Mouse (Mus musculus) adrenal gland, postnatal 36 days (tissue): ENCODE measurements at regions not wholly inside any gene's neighbourhood (a gene's known extent, or its start where the extent isn't known, plus 50 kb on each side); places are given as distances from the start of the nearest gene placed in this dataset.

Experiments used
- DNase-seq, 2 experiments: peaks; one replicate each; pipeline ENCODE4 v3.0.0; 2021; ENCODE audit warnings: mixed read lengths in 1 of 2

DNA sequence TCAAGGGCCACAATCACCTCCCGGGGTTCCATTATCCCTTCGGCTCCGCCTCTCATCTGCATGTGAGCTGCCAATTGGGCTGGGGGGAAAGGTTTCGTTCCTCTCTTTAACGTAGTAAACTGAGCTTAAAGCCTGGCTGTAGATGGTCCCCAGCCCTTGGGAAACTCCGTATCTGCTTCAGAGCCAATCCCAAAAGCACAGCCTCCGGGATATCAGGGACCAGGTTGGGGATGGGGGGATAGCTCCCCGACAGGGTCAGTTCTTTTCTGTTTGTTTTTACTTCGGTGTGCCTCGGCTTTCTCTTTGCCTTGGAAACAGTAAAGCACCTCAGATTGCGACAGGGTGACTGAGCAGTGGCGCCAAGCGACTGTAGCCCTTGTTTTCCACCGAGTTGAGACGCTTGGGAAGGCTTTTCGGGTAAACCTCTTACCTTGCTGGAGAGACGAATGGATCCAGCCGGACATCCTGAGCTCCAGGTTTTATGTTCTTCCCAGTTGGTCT lies 64.5 kb downstream of the Tfap2c start:
- peak; percentile 15 to 19 for DNase-seq

DNA sequence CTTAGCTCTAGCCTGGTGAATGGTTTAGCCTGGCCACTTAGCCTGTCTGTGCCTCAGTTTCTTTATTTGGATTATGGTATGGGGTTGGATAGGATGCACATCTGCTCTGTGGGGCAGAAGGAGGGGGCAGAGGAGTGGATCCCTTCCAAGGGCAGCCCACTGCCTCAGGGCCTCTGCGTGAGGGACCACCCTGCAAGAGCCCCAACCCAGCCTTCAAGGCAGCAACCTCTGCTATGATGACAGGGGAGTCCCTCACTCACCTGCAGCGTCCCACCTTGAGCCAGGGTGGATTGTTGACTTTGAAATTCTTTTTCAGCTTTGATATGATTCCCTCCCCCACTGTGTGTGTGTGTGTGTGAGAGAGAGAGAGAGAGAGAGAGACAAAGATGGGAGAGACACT lies 65.8 kb downstream of the Tfap2c start:
- DNase-seq, result no peak

DNA sequence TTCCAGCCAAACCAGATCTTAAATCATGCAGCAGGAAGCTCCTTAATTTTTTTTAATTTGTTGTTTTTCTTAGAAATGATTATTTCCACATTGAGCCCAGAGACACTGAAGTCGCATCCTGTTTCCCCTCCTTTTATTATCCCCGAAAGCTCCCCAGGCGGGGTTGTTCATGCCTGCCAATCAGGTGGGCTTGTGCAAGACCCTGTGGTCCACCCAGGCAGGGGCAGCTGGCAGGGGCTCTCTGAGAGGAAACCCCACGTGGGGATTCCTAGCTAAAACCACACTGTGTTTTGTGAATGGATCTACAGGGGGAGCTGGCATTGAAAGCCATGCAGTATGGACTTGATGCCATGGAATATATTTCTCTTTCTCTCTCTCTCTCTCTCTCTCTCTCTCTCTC lies 66.2 kb downstream of the Tfap2c start:
- DNase-seq, result no peak

DNA sequence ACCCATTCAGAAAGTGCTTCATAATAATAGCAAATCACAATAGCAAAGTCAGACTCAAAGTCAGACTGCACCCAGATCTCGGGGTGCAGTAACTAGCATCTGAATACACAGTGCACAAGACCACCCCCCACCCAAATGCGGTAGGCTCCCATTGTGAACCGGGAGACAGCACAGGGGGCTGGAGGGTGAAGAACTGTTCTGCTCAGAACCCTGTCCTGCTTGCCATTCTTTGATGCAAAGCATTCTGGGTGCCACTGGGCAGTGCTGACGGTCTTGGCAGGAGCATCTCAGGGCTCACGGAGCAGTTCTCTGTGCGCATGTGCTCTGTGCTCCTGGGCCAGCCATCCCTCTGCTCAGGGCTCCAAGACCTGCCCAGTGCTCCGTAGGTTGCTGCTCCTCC lies 69.8 kb downstream of the Tfap2c start:
- no peak for DNase-seq

DNA sequence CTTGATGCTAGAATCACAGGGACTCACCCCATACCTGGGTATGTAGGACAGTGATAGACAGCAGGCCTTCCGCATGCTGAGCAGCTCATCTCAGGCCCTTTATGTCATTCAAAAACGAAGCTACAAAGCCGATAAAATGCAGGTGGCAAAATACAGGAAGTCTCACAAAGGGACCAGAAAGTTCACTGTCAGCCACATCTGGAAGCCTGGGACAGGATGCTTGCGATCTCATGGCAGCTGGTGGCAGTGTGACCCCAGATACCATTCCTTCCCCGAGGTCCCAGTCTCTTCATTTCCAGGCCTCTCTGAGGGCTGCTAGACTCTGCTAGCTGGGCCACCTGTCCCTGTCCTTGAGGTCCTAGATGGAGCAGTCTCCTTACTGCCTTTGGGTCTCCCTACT lies 70.6 kb downstream of the Tfap2c start:
- no peak for DNase-seq

DNA sequence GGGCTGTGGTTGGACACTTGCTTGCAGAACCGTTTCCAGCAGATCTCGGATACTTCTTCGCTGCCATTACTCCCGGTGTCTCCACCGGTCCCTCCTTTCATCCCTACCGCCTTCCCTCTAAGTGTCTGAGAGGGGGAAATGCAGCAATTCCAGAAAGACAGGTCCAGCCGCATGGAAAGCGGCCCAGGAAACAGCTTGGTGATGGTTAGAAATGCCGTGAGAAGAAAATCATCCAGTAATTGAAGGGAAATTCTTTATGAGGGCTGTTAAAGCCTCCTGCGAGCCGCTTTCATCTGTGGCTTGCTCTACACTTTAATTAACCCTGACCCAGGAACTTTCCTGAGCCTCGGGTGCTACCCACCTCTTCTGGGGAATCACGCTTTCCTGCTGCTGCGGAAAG lies 74.3 kb downstream of the Tfap2c start:
- no peak for DNase-seq

DNA sequence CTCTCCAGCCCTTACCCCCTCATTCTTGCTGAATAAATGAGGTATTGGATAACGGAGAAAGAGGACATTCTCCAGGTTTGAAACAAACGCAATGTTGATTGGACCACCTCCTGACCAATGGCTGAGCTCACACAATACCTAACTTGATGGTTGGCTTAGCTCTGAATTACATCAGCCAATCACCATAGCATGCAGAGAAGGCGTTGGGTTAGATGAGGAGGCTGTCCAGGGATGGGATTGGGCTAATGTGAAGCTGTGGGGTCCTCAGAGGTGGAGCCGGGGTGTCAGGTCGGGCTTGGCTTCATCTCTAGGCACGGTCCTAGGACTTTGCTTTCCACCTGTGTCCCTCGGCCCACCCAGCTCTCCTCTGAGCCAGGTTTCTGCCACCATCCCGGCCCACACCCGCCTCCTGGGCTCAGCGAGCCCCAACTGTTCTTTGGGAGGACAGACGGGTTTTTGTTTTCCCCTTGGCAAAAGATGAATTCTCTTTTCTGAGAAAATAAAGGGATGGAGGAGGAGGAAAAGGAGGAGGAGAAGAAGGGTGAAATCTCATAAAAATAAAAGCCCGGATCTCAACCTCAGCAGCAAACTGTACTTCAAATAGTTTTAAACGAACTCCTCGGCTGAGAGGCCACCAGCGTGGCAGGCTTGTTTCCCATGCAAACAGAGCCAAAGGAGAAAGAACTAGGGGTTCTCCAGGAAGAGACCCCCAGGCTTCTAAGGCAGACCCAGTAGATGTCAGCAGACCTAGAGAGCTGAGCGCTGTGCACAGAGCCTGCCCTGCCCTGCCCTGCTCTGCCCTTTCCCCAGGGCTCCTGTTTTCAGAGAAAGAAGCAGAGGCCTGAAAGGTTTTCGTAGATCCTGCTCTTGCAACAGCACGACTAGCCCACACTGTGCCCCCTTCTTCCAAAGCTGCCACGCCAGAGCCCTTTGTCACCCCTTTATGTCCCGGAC lies 78.2 kb downstream of the Tfap2c start:
- DNase-seq, result no peak

DNA sequence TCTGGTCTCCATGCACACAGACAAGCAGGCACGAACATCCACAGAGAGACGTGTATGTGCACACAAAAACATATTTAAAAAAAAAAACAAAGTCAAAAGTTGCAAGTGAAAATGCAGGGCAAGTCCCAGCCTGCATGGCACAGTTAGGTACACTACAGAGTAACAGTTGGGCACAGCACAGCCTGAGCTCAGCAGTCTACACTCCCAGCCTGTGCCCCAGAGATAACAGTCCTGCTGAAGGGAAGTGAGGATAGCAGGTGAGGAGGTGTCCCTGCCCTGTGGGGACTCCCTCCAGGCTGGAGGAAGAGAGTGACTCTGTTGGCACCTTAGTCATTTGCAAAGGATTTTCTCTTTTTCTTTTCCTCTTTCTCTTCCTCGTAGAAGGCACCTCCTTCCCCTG lies 80.9 kb downstream of the Tfap2c start:
- no peak for DNase-seq

DNA sequence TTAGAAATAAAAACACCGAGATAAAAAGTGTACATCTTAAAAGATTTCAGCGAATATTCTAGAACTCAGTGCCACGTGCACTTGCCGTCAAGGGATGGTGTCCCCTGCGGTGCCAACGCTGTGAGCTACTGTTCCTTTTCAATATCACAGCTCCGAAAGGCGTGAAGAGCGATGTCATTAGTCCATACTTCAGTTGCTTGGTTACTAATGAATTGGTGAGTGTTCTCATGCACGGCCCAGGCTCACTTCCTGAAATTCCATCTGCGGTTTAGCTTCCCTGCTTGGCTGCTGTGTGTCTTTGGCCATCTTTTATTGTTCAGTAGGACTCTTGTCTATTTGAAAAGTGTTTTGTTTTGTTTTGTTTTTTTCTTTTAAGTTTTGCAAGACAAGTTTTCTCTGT lies 93.2 kb downstream of the Tfap2c start:
- no peak for DNase-seq

DNA sequence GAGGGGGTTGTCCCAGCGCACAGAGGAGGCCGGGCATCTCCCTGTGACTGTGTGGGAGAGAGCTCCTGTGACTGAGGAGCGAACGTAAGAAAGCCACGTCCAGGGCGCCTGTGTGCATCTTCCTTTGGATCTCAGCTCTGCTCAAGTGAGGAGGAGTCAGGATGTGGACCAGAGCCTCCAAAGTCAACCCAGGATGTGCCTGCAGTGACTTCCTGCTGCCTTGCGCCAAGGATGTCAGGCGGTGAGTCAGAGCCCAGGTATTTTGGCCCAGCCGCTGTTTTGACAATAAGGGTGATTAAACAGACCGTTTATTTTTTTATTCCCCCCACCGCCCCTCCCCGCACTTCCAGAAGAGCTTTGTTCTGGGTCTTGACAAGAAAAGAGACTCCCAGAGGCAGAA lies 94.5 kb downstream of the Tfap2c start:
- DNase-seq, result peak; percentile 46 to 47

DNA sequence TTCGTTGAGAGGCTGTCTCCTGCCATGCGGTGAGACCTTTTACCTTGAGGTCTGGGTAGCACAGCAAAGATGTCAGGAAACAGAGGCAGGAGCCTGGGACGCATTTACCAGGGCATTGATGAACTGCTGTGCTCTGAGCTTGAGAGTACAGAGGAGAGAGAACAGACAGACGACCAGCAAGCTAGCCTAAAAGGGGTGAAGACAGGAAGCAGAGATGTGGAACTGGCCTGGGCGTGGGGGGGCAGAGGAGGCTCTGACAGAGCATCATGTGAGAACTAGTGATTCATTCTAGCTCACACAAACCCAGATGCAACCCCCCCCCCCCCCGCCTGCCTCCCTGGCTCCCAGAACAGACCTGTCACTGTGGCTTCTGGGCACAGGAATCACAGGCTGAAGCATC lies 95.1 kb downstream of the Tfap2c start:
- no peak for DNase-seq

DNA sequence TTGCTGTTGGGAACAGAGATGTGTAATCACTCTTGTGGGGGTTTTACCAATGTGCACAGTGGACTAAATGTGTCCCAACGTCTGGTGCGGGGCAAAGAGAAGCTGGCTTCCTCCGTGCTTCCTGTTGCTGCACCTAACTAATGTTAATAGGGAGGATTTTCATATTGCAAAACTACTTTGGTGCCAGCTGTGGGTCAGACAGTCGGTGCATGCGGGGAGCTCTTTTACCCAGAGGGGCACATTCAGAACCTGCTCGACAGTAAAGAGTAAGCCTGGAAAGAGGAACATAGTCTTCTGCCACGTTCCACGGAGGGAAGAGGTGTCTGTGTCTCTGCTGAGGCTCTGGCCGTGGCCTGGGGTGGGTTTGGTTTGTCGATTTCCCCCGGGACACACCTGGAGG lies 98.7 kb downstream of the Tfap2c start:
- no peak for DNase-seq

DNA sequence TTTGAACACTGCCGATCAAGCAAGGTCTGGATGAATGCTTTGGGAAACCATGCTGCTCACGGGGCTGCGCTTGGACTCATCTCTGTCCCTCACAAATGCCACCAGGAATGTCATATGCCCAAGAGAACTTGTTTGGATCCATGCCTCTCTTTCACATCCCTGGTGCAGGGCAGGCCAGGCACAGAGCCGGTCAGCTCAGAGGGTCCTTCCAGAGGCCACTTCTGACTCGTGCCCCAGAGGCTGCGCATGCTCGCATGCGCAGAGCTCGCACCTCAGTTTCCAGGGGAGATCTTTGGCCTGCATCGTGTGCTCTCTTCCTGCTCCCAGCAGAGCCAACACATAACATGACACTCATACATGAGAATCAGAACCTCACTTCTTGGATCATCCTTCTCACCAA lies 111.1 kb downstream of the Tfap2c start:
- no peak for DNase-seq

DNA sequence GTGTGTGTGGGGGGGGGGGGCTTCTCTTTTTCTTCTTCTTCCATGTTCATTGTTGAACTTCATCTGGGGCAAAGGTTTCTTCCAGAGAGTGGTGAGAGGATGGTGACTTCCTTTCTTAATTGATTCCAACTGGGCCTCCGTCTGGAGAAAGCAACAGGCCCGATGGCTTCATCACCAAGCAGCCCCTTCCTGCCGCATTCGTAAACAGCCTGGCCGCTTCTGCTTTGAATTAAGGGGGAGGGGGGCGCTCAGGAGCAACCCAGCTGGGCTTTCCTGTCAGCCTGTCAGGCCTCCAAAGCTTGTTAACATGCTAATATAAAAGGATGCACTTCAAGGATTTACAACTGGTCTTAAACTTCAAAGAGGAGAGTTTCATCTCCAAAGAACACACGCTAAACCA lies 111.5 kb downstream of the Tfap2c start:
- no peak for DNase-seq

DNA sequence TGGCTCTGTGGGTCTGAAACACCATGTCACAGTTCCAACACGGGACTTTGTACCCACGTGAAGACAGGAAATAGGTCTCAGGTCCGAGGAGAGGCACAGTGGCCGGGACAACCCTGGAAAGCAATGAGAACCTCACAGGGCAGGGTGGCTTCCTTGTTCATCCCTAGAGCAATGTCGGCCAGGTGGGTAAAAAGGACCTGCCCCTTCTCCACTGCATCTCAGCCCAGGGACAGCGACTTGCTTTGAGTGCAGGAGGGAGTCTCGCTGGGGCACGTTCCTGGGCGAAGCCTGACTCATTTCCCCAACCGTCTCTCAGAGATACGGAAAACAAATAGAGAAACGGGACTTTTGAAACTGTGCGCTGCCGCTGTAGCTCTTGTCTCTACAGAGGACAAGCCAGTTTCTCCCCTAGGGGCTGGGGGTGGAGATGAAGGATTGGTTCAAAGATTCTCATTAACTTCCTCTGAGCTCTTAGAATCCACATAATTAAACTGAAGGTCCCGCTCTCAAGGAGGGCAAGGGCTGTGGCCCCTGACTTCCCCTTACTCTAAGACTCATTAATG lies 112.1 kb downstream of the Tfap2c start:
- no peak for DNase-seq

DNA sequence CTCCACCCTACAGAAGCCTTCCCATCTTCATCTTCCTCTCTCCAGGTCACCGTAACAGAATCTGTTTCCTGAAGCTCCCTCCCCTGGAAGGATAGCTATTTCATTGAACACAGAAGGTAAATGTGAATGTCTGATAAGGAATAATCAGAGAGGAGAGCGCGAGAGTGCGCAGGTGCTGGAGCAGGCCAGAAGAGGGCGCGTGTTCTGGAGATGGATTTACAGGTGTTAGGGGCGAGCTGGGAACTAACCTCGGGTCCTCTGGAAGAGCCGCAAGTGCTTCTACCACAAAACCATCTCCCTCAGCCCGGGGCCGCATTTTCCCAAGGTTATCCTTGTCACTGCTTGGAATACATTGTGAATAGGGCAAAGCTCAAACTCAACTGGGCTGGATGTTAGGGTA lies 112.8 kb downstream of the Tfap2c start:
- DNase-seq, result no peak

DNA sequence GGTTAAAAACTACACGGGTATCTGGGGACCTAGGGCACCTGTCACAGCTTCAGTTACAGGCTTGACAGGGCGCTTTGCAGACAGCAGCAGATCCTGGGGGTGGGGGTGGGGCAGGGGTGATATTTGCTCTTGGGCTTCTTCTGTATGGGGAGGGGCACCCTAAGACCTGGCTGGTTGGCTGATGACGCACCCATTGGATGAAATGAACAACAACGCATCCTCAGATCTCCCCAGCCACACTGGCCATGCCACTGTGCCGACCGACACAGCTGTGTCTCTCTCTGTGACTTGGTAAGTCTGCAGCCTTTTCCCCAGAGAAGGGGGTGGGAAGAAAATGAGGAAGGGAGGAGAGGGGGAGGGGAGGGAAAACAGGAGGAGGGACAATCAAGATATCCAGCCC lies 114.3 kb downstream of the Tfap2c start:
- no peak for DNase-seq

DNA sequence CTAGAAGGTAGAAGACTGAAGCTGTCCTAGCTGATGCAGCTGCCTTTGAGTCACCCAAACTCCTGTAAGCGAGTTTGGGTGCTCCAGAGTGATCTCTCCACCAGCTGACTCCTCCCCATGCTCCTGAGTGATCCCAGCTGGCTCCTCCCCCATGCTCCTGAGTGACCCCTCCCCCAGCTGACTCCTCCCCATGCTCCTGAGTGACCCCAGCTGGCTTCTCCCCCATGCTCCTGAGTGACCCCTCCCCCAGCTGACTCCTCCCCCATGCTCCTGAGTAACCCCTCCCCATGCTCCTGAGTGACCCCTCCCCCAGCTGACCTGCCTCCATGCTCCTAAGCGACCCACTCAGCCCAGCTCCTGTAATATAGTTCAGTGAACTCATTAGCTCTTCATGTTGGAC lies 123.7 kb downstream of the Tfap2c start:
- no peak for DNase-seq

DNA sequence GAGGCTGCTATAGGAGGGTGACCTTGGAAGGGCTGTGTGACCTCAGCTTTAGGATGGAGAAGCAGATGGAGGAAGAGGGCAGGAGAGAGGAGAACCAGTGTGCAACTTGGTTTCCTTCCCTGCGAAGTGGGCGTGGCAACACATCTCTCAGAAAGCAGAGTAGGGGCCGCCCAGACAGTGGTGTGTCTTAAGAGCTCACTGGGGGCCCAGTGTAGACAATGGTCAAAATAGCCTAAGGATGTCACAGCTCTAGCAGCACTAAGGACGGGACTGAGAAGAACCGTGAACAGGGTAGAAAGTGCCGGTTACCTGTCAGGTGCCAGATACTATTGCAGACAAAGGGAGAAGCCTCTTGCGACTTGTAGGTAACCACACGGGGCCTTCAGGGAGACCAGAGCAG lies 125.2 kb downstream of the Tfap2c start:
- DNase-seq, result no peak

DNA sequence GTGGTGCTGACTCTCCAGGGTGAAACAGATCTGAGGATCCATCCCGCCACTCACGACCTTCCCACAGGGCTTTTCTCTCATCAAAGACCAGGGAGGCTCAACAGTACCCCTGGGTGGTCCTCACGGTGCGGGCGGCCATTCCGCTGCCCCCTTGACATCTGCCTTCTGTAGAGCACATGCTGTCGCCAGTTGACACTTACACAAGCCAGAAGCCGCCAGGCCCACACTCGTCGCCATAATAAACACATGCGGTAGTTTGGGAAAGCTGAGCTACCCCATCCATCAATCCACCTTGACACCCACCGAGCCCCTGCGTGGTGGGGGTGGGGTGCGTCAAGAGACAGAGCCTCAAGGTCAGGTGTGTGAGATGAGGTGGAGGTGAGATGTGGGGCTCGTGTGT lies 125.7 kb downstream of the Tfap2c start:
- no peak for DNase-seq

DNA sequence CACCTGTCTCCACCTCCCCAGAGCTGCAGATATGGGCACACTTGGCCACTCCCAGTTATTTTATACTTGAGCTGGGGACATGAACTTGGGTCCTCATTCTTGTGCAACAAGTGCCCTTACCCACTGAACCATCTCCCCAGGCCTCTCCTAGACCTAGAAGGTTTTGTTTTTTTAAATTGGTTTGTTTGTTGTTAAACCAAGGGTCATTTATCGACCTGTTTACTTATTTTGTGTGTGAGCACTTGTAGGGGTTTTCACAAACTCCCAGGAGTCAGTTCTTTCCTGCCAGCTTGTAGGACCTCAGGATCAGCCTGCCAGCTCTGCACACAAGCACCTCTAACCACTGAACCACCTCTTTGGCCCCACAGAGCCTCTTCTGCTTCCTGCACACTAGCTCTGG lies 140.8 kb downstream of the Tfap2c start:
- DNase-seq, result no peak

DNA sequence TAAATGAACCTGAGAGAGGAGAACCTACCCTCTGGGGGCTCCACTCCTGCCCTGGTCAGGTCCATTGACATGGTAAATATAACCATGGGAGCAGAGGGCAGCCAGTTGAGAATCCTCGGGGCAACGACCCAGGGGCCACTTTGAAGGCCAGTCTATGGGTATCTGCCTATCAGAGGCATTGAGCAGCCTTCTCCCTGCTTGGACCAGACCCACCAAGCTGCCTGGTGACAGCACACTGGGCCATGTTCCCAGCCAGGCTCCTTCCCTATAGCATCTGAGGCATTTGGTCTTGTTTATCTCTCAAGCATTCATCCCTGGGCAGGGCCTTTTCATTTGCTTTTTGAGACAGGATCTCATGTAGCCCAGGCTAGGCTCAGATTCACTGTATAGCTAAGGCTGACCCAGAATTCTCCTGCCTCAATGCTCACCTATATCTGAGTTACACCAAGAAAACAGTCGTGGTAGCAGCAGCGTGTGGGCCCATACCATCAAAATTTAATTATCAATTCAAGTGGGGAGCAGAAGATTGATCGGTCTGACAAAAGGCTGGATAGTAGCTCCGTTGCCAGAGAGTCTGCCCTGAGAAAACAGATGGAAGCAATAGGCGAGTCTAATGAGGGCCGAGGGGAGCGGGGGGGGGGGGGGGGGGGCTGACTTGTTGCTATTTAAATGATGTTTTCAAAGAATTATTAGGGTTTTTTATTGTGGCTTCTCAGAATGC lies 141.7 kb downstream of the Tfap2c start:
- DNase-seq, result peak in 1 of 2 experiments; percentile 7

DNA sequence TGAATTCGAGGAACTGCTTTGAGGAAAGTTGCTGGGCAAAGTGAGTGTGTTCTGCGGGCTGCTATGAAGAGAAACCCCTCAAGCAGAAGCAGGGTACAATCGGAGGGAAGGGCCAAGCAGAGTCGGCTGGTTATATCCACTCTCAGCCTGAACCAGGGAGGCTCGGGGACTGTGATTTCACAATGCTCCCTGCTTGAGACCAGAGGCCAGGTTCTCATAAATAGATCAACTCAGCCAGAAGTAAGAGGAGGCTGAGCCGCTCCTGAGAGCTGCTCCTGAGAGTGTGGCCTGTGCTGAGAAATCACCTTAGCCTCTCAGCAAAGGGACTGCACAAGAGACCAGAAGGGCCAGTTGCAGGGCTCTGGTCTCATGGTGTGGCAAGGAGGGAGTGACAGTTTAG lies 149.6 kb downstream of the Tfap2c start:
- no peak for DNase-seq
